Mouse (Mus musculus) midbrain, embryonic 13.5 days (tissue): Measurements from ENCODE around the gene Tfeb. TPM values are rescaled to one million over a fixed set of nuclear protein-coding genes. Genes with fewer than 3 reads are reported as not detected.

Source experiments
- ATAC-seq: fragments of 200-750 bp; cut with Nextera tagmentation; 2 replicates; pipeline ENCODE4 v1.8.0; 2017; ENCODE audit warnings: mild to moderate bottlenecking, moderate TSS enrichment, moderate library complexity
- H3K27ac ChIP-seq: fragments of 300-500 bp; sonication (generic); 2 replicates; pipeline ENCODE4 v1.5.1; 2015; ENCODE audit warnings: inconsistent platforms, mild to moderate bottlenecking, moderate library complexity
- H3K27me3 ChIP-seq: fragments of 300-500 bp; sonication (generic); 2 replicates; pipeline ENCODE4 v1.6.1; 2015; ENCODE audit warnings: mild to moderate bottlenecking, inconsistent platforms
- H3K36me3 ChIP-seq: fragments of 300-500 bp; sonication (generic); 2 replicates; pipeline ENCODE4 v1.6.1; 2015; ENCODE audit warnings: mild to moderate bottlenecking, inconsistent platforms
- H3K4me1 ChIP-seq: fragments of 300-500 bp; sonication (generic); replicated peaks from 2 replicates; pipeline ENCODE4 v1.6.1; 2015; ENCODE audit warnings: inconsistent platforms
- H3K4me2 ChIP-seq: fragments of 300-500 bp; sonication (generic); replicated peaks from 2 replicates; pipeline ENCODE4 v1.6.1; 2015; ENCODE audit warnings: moderate library complexity, mild to moderate bottlenecking, inconsistent platforms
- H3K4me3 ChIP-seq: fragments of 300-500 bp; sonication (generic); replicated peaks from 2 replicates; pipeline ENCODE4 v1.5.1; 2015; ENCODE audit warnings: mild to moderate bottlenecking, inconsistent platforms
- H3K9ac ChIP-seq: fragments of 300-500 bp; sonication (generic); replicated peaks from 2 replicates; pipeline ENCODE4 v1.6.1; 2015; ENCODE audit warnings: mild to moderate bottlenecking, inconsistent platforms
- H3K9me3 ChIP-seq: fragments of 300-500 bp; sonication (generic); 2 replicates; pipeline ENCODE4 v1.6.1; 2016; ENCODE audit warnings: mild to moderate bottlenecking, inconsistent platforms
- WGBS: fragments of 180-500 bp; shearing (Covaris S2); methylation state at CpG from one replicate; pipeline ENCODE4 v1.1.7; 2015; 5-methylcytosine and 5-hydroxymethylcytosine counted together
- polyA plus RNA-seq: library from polyadenylated mRNA; unstranded; fragments of >200 nt; fragmentation: Nextera tagmentation; extraction: Ambion mirVana; gene quantifications from 2 replicates; pipeline ENCODE4 v1.2.1, GENCODE M21; 2015

Gene Tfeb
- polyA plus RNA-seq, 1 experiment from 2014 or later = 2.0 TPM

DNA sequence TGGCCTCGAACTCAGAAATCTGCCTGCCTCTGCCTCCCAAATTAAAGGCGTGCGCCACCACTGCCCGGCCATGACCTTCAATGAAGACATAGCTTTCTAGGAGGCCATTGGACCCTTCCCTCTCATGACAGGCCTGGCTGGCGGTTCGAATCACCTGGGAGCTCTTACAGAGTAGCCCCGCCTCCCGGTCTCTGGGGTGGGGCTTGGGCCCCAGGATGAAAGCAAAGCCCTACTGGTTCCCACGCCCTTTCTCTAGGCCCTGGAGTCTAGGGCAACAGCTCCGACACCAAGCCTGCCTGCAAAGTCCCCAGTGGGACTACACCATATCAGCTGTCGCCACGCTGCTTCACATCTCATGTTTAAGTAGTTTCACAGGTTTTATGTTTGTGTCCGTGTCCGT, 7.3 kb downstream of the Tfeb start:
- H3K27me3 ChIP-seq = peaks cover 14% of the 10 kb centered on the region
- ATAC-seq = no peak
- H3K9ac ChIP-seq = no peak overlapping the region
- no peak overlapping the region for H3K4me3 ChIP-seq
- WGBS = 95% methylated on average over 14 of the region's 14 CpGs
- no peak overlapping the region for H3K4me2 ChIP-seq
- no peak overlapping the region for H3K27ac ChIP-seq
- H3K9me3 ChIP-seq = 0 out of 2 replicates have a peak, but pooled peaks cover 6% of the 10 kb centered on the region
- H3K4me1 ChIP-seq = peaks cover 8% of the 10 kb centered on the region
- H3K36me3 ChIP-seq = no peaks in the 10 kb centered on the region

DNA sequence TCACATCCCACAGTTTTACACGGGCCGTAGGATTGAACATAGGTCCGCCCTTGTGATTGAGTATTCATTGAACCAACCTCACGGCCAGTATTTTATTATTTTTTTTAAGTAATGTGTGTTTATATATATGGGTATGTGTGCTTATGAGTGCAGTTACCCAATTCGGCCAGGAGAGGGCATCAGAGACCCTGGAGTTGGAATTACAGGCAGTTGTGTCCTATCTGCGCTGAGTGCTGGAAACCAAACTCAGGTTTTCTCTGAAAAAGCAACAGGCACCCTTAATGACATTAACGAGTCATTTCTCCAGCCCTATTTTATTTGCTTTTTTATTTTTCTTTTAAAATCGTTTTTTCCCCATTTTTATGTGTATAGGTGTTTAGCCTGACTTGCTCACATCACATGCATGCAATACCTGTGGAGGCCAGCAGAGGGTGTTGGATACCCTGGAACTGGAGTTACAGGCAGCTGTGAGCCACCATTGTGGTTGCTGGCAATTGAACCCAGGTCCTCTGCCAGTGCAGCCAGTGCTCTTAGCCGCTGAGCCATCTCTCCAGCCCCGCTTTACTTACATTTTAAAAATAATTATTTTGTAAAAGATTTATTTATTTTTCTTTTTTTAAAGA, 8.0 kb downstream of the Tfeb start:
- H3K27ac ChIP-seq = no peak overlapping the region
- H3K27me3 ChIP-seq = peaks cover 7% of the 10 kb centered on the region
- no peaks in the 10 kb centered on the region for H3K36me3 ChIP-seq
- no peak overlapping the region for H3K9ac ChIP-seq
- ATAC-seq = no peak
- H3K9me3 ChIP-seq = 0 out of 2 replicates have a peak, but pooled peaks cover 6% of the 10 kb centered on the region
- peaks cover under 1% of the 10 kb centered on the region; the same call in 1 of the 2 replicates for H3K4me1 ChIP-seq
- H3K4me3 ChIP-seq = no peak overlapping the region
- no peak overlapping the region for H3K4me2 ChIP-seq
- 90% methylated on average over 10 of the region's 10 CpGs for whole genome bisulfite sequencing

DNA sequence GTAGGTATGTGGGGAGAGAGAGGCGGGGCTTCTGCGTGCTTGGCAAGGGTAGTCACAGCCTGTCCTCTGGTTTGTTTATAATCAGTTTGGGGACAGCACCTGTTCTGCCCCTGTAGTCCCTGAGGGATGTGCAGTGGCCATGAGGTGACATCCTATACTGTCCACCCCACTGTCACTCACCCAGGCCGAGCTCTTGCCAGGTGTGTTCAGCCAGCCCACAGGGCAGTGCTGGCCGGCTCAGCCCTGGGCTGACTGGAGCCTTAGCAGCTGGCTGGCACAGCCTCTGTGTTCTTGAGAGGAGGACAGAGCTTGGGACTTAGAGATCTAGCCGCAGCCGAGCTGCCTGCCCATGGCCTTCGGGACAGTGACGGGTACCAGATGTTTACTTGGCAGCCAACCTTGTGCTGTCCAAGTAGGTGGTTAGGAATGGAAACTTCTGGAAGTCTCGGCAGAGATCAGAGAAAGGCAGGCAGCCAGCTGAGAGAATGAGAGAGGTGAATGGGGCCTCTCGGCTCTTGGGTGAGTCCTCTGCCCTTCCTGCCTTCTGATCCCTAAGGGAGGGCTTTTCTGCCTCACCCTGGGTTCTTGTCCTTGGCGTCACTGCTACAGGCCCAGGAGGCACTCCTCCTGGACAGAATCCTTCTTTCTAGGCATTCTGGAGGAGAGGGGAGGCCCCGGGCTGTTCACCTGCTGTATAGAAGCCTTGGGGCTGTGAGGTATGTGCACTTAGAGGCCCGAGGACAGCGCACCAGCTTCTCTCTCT, 12.1 kb downstream of the Tfeb start:
- H3K4me2 ChIP-seq = no peak overlapping the region
- no peaks in the 10 kb centered on the region for H3K27me3 ChIP-seq
- no peak overlapping the region for H3K9ac ChIP-seq
- WGBS = 79% methylated on average over 14 of the region's 14 CpGs
- H3K36me3 ChIP-seq = no peaks in the 10 kb centered on the region
- no peak overlapping the region for H3K27ac ChIP-seq
- peaks cover 10% of the 10 kb centered on the region; the same call in 1 of the 2 replicates for H3K9me3 ChIP-seq
- no peak overlapping the region for H3K4me3 ChIP-seq
- no peaks in the 10 kb centered on the region for H3K4me1 ChIP-seq
- ATAC-seq = no peak

DNA sequence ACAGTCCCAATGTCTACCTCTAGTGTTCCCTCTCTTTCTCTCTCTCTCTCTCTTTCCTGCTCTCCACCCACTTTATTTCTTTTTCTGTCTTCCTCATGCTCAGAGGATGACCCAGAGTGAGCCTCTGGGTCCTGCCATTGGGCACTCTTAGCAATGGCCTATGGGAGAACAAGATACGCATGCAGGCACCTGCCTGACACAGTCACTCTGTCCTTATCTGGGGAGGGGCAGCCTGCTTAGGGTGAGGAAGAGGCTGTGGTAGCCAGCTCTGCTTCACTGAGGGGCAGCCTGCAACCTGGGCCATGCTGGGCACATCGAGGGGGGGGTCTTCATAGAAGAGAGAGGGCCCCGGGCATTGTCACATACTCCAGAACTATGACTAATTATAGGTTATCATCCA, 12.8 kb downstream of the Tfeb start:
- H3K4me2 ChIP-seq = no peak overlapping the region
- no peaks in the 10 kb centered on the region for H3K27me3 ChIP-seq
- no peaks in the 10 kb centered on the region for H3K36me3 ChIP-seq
- ATAC-seq = no peak
- H3K9me3 ChIP-seq = peaks cover 8% of the 10 kb centered on the region; the same call in 1 of the 2 replicates
- no peak overlapping the region for H3K9ac ChIP-seq
- H3K4me3 ChIP-seq = no peak overlapping the region
- 77% methylated on average over 3 of the region's 3 CpGs for WGBS
- H3K27ac ChIP-seq = no peak overlapping the region
- no peaks in the 10 kb centered on the region for H3K4me1 ChIP-seq

- peaks cover 3% of the 10 kb centered on the region; the same call in 1 of the 2 replicates for H3K9me3 ChIP-seq
- H3K27me3 ChIP-seq = no peaks in the 10 kb centered on the region
- H3K9ac ChIP-seq = no peak overlapping the region
- WGBS = 51% methylated on average over 6 of the region's 6 CpGs
- no peak overlapping the region for H3K4me3 ChIP-seq
- no peak overlapping the region for H3K27ac ChIP-seq
- H3K4me2 ChIP-seq = no peak overlapping the region
- H3K36me3 ChIP-seq = no peaks in the 10 kb centered on the region
- no peaks in the 10 kb centered on the region for H3K4me1 ChIP-seq
- no peak for ATAC-seq
These were observed 13.3 kb downstream of the Tfeb start for GRCm38 (mm10) chr17:47750101-47750500.

DNA sequence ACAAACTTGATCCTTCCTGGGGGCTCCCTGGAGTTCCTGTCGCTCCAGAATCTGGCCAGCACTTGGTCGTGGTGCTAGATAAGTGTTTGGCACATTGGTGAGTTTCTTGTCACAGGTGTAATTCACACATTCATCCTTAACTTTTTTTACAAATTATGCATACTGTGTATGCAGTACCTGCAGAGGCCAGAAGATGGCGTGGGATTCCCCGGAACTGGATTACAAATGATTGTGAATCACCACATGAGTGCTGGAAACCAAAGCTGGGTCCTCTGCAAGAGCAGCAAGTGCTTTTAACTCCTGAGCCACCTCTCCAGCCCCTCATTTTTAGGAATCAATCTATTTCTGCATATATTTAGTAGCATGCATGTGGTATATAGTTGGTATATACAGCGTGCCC, 15.0 kb downstream of the Tfeb start:
- Histone ChIP-seq H3K27ac (no peak overlapping the region), H3K4me2 (no peak overlapping the region), H3K4me1 (no peaks in the 10 kb centered on the region), H3K9me3 (peaks cover 3% of the 10 kb centered on the region; the same call in 1 of the 2 replicates), H3K36me3 (no peaks in the 10 kb centered on the region), H3K27me3 (no peaks in the 10 kb centered on the region), H3K4me3 (no peak overlapping the region), H3K9ac (no peak overlapping the region)
- ATAC-seq = no peak
- 77% methylated on average over 5 of the region's 5 CpGs for WGBS

DNA sequence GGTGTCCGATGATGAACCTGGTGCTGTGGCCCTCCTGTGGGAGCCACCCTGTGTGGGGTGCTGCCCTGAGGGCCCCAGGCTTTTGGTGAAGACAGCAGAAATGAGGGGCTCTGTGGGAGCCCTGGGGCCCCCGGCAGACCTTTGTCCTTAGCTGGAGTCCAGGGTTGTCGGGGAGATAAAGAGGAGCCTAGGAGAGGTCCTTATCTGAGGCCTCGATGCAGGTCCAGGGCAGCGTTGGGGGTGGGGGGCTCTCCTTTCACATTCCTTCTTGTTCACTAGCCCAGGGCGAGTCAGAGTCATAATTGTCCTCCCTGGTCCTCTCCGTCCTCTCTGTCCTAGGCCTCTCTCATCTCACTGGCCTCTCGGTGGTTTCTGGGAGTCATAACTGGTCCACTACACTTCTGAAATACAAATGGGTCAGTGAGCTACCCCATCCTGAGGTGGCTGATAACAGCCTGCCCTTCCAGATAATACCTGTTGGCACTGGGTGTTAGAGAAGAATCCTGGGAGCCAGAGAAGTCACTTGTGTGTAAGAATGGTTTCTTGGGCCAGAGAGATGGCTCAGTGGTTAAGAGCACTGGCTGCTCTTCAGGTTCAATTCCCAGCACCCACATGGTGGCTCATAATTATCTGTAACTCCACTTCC, 16.4 kb downstream of the Tfeb start:
- no peak overlapping the region for H3K9ac ChIP-seq
- no peak overlapping the region for H3K4me3 ChIP-seq
- H3K4me2 ChIP-seq = no peak overlapping the region
- H3K36me3 ChIP-seq = no peaks in the 10 kb centered on the region
- H3K4me1 ChIP-seq = no peaks in the 10 kb centered on the region
- 83% methylated on average over 8 of the region's 8 CpGs for WGBS
- H3K27me3 ChIP-seq = no peaks in the 10 kb centered on the region
- ATAC-seq = no peak
- H3K27ac ChIP-seq = no peak overlapping the region
- H3K9me3 ChIP-seq = peaks cover 3% of the 10 kb centered on the region; the same call in 1 of the 2 replicates

DNA sequence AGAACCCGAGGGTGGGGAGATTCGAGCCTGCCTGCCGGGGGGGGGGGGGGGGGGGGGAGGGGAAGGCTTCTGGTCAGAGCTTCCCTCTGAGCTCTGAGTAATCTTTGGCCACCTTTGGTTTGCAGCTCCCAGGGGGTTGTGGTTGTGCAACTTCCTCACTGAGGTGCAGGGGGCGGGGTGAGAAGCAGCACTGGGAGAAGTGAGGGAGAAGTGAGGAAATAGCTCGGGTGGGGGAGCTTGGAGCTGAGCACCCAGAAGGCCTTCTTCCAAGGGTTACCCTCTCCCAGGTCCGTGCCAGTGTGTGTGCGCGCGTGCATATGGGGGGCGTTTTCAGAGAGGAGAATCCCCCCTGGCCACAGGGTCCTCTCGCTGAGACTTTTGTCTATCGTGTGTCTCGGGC, 17.4 kb downstream of the Tfeb start:
- Histone ChIP-seq H3K27me3 (no peaks in the 10 kb centered on the region), H3K9ac (no peak overlapping the region)

GRCm38 (mm10) chr17:47756366-47756765, 19.5 kb downstream of the Tfeb start:
- 25% methylated on average over 6 of the region's 6 CpGs for WGBS
- Histone ChIP-seq H3K9me3 (peaks cover 3% of the 10 kb centered on the region; the same call in 1 of the 2 replicates), H3K9ac (no peak overlapping the region), H3K4me3 (no peak overlapping the region), H3K27ac (no peak overlapping the region), H3K4me1 (no peaks in the 10 kb centered on the region), H3K4me2 (no peak overlapping the region), H3K36me3 (no peaks in the 10 kb centered on the region), H3K27me3 (no peaks in the 10 kb centered on the region)
- no peak for ATAC-seq

More for the DNA sequence above, 17.4 kb downstream of the Tfeb start:
- peaks cover 3% of the 10 kb centered on the region; the same call in 1 of the 2 replicates for H3K9me3 ChIP-seq
- no peak overlapping the region for H3K4me3 ChIP-seq
- H3K27ac ChIP-seq = no peak overlapping the region
- ATAC-seq = no peak
- H3K4me2 ChIP-seq = no peak overlapping the region
- 79% methylated on average over 13 of the region's 13 CpGs for WGBS
- no peaks in the 10 kb centered on the region for H3K36me3 ChIP-seq
- no peaks in the 10 kb centered on the region for H3K4me1 ChIP-seq

- H3K4me2 ChIP-seq = no peak overlapping the region
- no peaks in the 10 kb centered on the region for H3K9me3 ChIP-seq
- no peaks in the 10 kb centered on the region for H3K27me3 ChIP-seq
- H3K9ac ChIP-seq = no peak overlapping the region
- no peaks in the 10 kb centered on the region for H3K36me3 ChIP-seq
- 87% methylated on average over 7 of the region's 7 CpGs for WGBS
- H3K27ac ChIP-seq = no peak overlapping the region
- no peak overlapping the region for H3K4me3 ChIP-seq
- H3K4me1 ChIP-seq = peaks cover under 1% of the 10 kb centered on the region; the same call in 1 of the 2 replicates
- no peak for ATAC-seq
These were observed 20.3 kb downstream of the Tfeb start for GRCm38 (mm10) chr17:47757056-47757610.

DNA sequence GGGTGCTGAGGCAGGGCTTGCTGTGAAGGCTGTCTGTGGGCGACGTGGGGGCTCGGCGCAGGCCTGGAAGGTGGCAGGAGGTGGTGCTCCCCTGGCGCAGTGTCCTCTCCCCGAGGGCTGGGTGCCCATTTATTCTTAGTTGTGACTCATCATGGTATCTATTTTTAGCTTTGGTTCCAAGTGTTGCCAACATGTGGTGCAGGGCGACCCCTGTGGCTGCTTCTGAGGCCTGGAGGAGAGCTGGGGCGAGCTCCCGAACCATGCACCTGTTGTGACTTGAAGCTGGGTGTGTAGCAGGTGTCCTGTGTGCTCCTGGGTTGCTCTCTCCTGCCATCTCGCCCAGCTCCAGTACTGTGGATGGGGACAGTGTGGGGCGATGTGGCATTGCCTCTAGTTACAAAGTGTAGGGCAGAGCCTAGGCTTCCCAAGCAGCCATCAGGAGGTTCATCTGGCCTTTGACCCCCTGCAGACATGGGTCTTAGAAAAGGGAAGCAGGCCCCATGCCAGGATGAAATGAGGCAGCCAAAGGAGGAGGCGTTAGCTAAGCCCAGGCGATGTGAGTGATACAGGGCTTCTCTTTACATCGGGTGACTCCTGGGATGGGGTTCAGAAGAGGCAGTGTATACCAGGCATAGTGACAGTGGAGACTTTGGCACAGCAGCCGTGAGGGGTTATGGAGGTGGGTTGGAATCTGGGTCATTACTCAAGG, 23.0 kb downstream of the Tfeb start:
- no peak overlapping the region for H3K4me3 ChIP-seq
- no peak overlapping the region for H3K4me2 ChIP-seq
- no peak overlapping the region for H3K27ac ChIP-seq
- no peaks in the 10 kb centered on the region for H3K27me3 ChIP-seq
- no peaks in the 10 kb centered on the region for H3K9me3 ChIP-seq
- ATAC-seq = no peak
- peaks cover 11% of the 10 kb centered on the region for H3K4me1 ChIP-seq
- no peak overlapping the region for H3K9ac ChIP-seq
- no peaks in the 10 kb centered on the region for H3K36me3 ChIP-seq
- WGBS = 73% methylated on average over 15 of the region's 15 CpGs
